Mouse (Mus musculus) left cerebral cortex, adult 18-20 months (tissue): ENCODE results near the gene Ehbp1. TPM values are rescaled to one million over a fixed set of nuclear protein-coding genes. Genes with fewer than 3 reads are reported as not detected.

ENCODE experiments used
- DNase-seq, 2 experiments: peaks; one replicate each; pipeline ENCODE4 v3.0.0; 2021 to 2022; ENCODE audit warnings: low spot score in 2 of 2, mixed read lengths in 1 of 2
- total RNA-seq, 2 experiments: library from RNA; stranded (reverse); gene quantifications; 2 replicates each; pipeline ENCODE4 v1.2.3; 2021

The Ehbp1 gene
- total RNA-seq, 2 experiments from 2014 or later = 50.0 to 55.6 TPM

DNA sequence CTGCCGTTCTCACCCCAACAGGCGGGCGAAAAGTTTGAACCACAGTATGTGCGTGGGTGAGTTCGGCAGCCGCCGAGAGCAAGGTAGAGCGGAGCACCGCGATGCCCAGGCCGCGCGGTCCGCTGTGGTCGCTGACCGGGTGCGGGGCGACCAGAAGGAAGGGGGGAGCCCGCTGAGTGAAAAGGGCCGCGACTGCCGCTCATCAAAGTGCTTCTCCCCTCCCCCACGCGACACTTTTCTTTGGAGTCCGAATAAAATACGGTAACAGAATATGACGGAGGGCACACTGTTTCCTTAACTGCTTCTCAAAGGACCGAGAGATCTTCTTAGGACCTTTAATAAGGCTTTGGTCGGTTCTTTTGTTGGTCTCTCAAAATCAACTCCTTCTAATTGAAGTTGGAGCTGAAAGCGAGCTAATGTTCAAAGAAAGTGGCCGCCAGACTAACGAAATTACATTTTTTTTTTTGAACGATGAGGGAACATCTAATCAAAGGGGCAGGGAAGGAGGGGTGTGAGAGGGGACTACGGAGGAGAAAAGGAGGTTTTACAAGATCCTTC, 339.2 kb downstream of the Ehbp1 start, which contains the start of gene Otx1:
Gene Otx1, minus strand, starts transcription at position 115 of the 558 bp plus-strand sequence.
- peak in 1 of 2 experiments; percentile 6 for DNase-seq

DNA sequence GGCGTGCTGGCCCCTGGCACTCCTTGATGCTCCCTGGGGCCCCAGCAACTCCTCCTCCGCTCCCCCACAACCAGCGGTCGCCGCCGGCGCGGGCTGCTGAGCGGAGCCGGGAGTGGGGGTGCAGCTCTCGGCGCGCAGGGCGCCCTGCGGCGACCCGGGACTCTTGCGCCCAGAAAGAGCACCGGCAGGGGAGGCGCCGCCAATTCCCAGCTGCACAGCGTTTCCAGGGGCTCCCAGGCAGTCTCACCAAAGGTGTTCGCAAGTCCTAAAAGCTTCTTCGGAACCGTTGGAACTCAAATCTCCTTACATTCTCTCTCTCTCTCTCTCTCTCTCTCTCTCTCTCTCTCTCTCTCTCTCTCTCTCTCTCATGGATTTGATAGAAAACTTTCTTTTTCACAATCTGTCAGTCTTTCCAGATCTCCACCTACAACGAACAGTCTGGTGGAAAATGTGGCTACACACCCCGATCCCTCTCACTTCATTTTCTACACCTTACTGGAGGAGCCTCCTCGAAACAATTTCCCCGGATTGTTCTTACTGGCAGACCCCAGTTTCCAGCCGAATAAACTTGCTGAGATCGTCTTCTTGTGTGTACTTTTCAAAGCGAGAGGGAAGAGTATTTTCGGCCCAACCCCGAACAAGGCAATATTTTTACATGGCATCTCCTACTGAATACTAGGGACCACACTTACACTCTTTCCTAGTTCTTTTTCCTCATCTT, 339.9 kb downstream of the Ehbp1 start:
- peak in 1 of 2 experiments; percentile 12 for DNase-seq

DNA sequence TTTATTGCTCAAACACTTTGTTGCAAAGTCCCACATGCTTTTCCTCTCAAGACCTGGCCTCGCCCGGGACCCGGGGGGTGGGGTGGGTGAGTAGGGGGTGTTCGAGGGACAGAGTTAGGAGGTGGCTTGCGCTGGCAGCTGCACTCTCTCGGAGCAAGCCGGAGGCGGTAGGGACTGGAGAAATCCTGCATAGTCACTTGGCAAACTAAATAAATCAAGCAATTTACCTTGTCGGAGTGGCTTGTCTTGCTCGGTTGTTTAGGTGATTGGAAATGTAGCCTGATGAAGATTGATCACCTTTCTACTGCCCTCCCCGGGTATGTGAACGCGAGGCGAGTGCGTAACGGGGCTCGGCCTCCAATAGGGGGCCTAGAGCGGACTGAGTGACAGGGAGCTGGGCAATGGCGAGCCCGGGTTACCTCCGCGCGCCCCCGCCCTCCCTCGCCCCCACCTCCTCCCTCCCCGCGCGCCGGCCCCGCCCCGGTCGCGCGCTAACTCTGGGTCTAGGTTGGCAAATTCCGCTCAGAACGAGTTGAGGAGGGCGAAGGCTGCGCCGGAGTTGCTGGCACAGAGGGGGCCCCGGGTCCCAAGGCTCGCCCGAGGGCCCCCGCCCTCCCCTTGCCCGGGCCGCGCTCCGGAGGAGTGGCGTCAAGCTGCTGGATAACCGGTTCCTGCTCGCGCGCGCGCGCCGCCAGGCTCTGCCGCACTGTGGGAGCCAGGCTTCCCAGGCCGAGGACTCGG, 340.6 kb downstream of the Ehbp1 start:
- peak; percentile 18 to 55 for DNase-seq

DNA sequence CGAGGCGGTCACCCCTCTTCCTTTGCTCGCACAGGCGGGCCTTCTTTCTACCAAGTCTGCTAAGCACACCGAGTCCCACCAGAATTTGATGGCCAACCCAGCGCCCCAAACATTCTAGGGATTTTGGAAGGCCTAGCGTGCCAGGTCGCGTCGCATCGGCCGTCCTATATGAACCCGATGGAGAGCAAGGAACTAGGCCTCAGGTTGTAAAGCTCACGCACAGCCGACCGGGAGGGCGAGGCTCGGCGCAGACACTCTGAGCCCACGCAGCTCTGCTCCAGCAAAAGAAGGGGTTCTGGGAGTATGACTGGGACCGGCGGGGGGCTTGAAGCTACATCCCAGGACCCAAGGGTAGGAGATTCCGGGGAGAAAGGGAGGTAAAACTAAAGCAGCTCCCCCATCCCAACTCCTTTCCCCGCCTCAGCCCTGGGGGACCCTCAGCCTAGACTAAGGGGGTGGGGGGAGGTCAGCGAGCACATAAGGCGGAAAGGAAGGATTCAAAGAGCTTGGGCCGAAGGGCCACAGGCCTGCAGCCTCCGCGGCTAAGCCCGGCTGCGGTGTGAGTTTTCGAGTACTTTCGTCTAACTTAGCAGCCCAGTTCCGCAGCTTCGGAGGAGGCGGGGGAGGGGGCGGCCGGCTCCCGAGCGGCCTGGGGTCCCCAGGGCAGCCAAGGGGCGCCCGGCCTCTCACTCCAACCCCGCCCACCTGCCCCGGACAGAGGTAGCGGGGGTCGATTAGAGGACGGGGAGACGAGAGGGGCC, 341.6 kb downstream of the Ehbp1 start:
- no peak for DNase-seq

- no peak for DNase-seq
Observed at GRCm38 (mm10) chr11:21999396-22000315, 342.4 kb downstream of the Ehbp1 start.

- DNase-seq = no peak
Observed at GRCm38 (mm10) chr11:21998141-21999047, 343.7 kb downstream of the Ehbp1 start.

DNA sequence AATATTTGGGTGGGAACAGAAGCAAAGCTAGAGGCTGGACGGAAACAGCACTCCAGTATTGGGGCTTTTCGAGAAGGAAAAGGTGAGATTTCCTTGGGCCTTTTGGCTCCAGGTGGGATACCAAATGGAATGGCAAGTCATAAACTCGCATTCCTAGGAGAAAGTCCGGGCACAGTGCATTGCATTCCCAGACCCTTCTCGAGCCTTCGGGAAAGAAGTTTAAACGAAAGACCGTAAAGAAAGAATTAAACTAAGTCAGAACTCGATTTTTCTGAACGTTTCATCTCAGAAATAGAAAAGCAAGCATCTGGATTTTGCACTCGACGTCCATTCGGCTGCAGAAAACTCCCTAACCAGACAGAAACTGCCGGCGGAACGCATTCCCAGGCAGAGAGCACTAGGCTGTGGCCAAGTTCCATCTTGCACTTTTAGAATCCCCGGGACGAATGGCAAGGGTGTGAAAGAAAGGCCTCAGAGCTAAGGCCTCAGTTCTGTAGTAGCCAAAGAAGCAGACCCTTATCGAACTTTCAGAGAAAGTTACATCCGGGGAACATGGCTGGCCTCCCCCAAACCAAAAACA, 344.4 kb downstream of the Ehbp1 start:
- peak in 1 of 2 experiments; percentile 4 for DNase-seq

DNA sequence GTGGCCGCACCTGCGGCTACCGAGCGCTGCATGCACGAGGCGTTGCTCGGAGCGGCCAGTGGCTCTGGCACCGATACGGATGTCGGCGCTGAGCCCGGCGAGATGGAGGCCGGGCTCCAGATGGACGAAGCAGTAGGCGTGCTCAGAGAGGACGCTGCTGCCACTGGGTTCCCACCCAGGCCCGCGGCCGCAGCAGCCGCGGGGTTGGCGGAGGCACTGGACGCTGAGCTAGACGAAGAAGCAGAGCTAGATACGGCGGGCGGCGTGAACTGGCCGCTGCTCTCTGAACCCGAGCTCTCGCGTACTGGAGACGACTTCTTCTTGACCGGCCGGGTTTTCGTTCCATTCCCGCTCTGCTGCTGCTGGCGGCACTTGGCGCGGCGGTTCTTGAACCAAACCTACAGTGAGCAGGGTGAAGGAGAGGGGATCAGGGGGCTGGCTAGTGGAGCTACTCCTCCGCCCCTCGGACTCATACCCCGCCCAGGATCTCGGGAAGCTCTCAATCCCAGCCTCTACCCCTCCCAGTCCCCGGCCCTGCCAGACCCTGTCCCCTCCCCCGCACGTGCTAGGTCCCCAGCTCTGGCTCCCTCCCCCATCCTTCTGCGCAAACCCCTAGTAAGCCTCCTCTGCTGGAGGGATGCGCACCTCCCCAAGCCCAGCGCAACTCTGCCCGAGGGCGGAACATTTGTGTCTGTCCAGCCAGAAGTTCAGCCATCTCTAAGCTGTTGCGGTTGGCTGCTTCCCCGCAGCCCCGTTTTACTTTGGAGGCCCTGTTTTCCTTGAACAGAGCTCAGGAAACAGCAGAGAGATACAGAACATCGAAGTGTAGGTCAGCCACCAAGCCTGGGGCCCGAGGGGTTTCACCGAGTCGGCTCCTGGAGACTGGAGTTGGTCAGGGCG, 345.2 kb downstream of the Ehbp1 start:
- peak; percentile 4 to 27 for DNase-seq

- peak in 1 of 2 experiments; percentile 6 for DNase-seq
Observed at GRCm38 (mm10) chr11:21996325-21996647, 345.8 kb downstream of the Ehbp1 start.

GRCm38 (mm10) chr11:21995534-21996324, 346.4 kb downstream of the Ehbp1 start:
- DNase-seq = peak; percentile 6 to 7

GRCm38 (mm10) chr11:21994377-21995370, 347.4 kb downstream of the Ehbp1 start:
- peak in 1 of 2 experiments; percentile 2 for DNase-seq

GRCm38 (mm10) chr11:21993597-21994376, 348.3 kb downstream of the Ehbp1 start:
- DNase-seq = peak; percentile 5 to 13

DNA sequence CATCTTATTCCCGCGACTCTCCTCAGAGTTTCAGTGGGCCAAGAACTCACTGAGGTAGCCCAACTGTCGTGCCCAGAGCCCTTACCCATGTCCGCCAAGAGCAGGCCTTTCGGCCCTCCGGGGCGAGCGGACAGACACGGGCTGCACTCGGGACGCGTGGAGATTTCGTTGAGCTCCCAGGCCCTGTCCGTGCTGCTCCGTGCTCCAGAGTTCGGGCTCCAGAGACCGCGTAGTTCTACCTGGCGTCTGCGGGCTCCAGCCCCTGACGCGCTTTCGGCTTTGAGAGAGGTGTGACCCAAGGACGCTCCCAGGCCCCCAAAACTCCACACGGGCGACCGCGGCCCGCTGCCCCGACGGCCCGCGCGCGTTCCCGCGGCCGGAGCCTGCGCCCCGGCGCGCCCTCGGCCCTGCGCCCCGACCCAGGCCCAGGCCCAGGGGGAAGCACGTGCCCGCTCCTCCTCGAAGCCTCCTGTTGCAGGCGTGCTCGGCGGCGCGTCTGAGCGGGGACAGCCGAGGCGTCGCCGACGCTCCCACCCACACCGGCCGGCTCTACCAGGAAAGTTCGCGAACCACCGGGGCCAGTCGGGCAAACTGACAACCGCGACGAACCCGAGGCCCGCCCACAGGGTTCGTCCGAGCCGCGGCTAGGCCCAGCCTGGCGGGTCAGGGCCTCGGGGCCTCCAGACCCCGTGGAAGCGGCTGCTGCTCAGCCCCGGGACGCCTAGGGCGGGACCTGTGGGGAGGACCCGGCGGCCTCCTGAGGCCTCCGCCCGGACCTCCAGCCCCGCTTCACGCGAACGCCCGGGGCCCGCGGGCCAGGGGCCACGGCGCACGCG, 349.1 kb downstream of the Ehbp1 start:
- DNase-seq = no peak

GRCm38 (mm10) chr11:21988398-21988946, 353.6 kb downstream of the Ehbp1 start:
- no peak for DNase-seq
